Mouse (Mus musculus) kidney, embryonic 14.5 days (tissue): Measurements from ENCODE around the gene Fry. TPM values are rescaled to one million over a fixed set of nuclear protein-coding genes. Genes with fewer than 3 reads are reported as not detected.

ENCODE experiments used
- ATAC-seq: fragments of 200-750 bp; cut with Nextera tagmentation; 2 replicates; pipeline ENCODE4 v1.8.0; 2017; ENCODE audit warnings: moderate number of reproducible peaks, mild to moderate bottlenecking, moderate TSS enrichment, moderate library complexity; ENCODE audit not compliant: low FRiP score, low TSS enrichment
- H3K27ac ChIP-seq: fragments of 300-500 bp; sonication (generic); 2 replicates; pipeline ENCODE4 v1.5.1; 2014; ENCODE audit warnings: low read depth, mild to moderate bottlenecking, low read length, moderate library complexity, mixed read lengths
- H3K27me3 ChIP-seq: fragments of 300-500 bp; sonication (generic); 2 replicates; pipeline ENCODE4 v1.6.1; 2014; ENCODE audit warnings: mild to moderate bottlenecking, low read length; ENCODE audit not compliant: control insufficient read depth, insufficient read depth
- H3K36me3 ChIP-seq: fragments of 300-500 bp; sonication (generic); 2 replicates; pipeline ENCODE4 v1.6.1; 2014; ENCODE audit warnings: low read length, mixed read lengths; ENCODE audit not compliant: control insufficient read depth, insufficient read depth
- H3K4me1 ChIP-seq: fragments of 300-500 bp; sonication (generic); 2 replicates; pipeline ENCODE4 v1.6.1; 2014; ENCODE audit warnings: low read length, mixed read lengths; ENCODE audit not compliant: control insufficient read depth, insufficient read depth
- H3K4me2 ChIP-seq: fragments of 300-500 bp; sonication (generic); replicated peaks from 2 replicates; pipeline ENCODE4 v1.6.1; 2014; ENCODE audit warnings: low read depth, mild to moderate bottlenecking, low read length
- H3K4me3 ChIP-seq: fragments of 300-500 bp; sonication (generic); 2 replicates; pipeline ENCODE4 v1.5.1; 2014; ENCODE audit warnings: mild to moderate bottlenecking, low read length
- H3K9ac ChIP-seq: fragments of 300-500 bp; sonication (generic); 2 replicates; pipeline ENCODE4 v1.6.1; 2014; ENCODE audit warnings: low read depth, mild to moderate bottlenecking, low read length, moderate library complexity
- H3K9me3 ChIP-seq: fragments of 300-500 bp; sonication (generic); 2 replicates; pipeline ENCODE4 v1.6.1; 2016; ENCODE audit warnings: low read length; ENCODE audit not compliant: control insufficient read depth
- WGBS: fragments of 180-500 bp; shearing (Covaris S2); extraction: QIAGEN DNeasy Blood & Tissue Kit; methylation state at CpG from one replicate; pipeline ENCODE4 v1.1.7; 2014; 5-methylcytosine and 5-hydroxymethylcytosine counted together
- polyA plus RNA-seq: library from polyadenylated mRNA; unstranded; fragments of >200 nt; fragmentation: Nextera tagmentation; extraction: Ambion mirVana; gene quantifications from 2 replicates; pipeline ENCODE4 v1.2.1, GENCODE M21; 2014

Fry gene
- polyA plus RNA-seq, 1 experiment from 2014 or later, result 8.0 TPM

DNA sequence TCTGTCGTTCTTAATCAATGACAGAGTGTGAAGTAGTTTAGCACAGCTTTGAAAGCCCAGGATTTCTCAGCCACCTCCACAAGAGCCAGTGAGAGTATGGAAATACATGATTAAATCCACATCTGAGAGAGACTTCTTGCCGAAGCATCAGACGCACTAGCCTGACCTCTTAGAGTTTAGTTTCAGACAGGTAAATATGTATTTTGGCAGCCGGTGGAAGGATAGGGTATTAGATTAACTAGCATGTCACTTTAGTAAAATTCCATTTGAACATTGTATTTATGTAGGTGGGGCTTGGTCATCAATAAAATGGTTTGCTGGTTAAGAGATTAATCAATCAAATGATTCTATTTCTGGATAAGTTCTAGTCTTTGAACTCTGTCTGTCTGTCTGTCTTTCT is 152.0 kb downstream of the Fry start:
- H3K4me1 ChIP-seq, result no peaks in the 10 kb centered on the region
- ATAC-seq, result no peak
- H3K4me2 ChIP-seq, result no peak overlapping the region
- H3K27ac ChIP-seq, result no peak overlapping the region
- H3K27me3 ChIP-seq, result no peaks in the 10 kb centered on the region
- H3K4me3 ChIP-seq, result no peak overlapping the region
- H3K36me3 ChIP-seq, result no peaks in the 10 kb centered on the region
- H3K9me3 ChIP-seq, result no peaks in the 10 kb centered on the region
- H3K9ac ChIP-seq, result no peak overlapping the region
- 81% methylated on average over 4 of the region's 4 CpGs for WGBS

DNA sequence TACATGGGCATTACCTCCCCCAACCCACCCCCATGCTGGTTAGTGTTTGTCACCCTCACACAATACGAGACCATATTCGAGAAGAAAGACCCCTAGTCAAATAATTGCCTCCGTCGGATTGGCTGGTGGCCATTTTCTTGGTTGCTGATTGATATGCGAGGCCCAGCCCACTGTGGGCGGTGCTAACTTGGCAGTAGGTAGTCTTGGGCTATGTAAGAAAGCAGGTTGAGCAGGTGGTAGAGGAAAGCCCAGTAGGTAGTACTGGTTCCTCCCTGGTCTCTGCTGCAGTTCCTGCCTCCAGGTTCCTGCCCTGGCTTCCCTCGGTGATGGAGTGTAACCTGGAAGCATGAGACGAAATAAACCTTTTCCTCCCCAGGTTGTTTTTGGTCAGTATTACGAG is 153.7 kb downstream of the Fry start:
- Histone ChIP-seq H3K27ac (no peak overlapping the region), H3K4me1 (no peaks in the 10 kb centered on the region), H3K4me2 (no peak overlapping the region), H3K27me3 (no peaks in the 10 kb centered on the region), H3K9ac (no peak overlapping the region), H3K9me3 (no peaks in the 10 kb centered on the region), H3K36me3 (no peaks in the 10 kb centered on the region), H3K4me3 (no peak overlapping the region)
- ATAC-seq, result no peak
- 90% methylated on average over 9 of the region's 9 CpGs for WGBS

DNA sequence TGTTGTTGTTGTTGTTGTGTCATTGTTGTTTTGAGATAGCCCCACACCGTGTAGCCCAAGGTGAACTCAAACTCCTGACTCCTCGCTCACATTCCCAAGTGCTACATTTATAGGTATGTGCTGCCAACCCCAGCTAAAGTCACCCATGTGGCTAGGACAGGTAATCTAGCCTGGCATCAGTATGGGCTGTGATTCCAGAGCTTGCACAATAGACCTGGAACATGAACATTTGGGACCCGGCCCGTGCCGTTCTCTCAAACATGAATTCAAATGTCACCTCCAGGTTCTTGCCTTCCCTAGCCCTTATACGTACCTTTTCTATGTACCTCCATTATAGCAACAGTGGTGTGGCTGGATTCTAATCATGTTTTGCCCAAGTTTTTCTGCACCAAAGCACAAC is 156.9 kb downstream of the Fry start:
- Histone ChIP-seq H3K4me1 (no peaks in the 10 kb centered on the region), H3K9me3 (no peaks in the 10 kb centered on the region), H3K27me3 (no peaks in the 10 kb centered on the region), H3K27ac (no peak overlapping the region), H3K36me3 (no peaks in the 10 kb centered on the region), H3K4me2 (no peak overlapping the region), H3K9ac (no peak overlapping the region), H3K4me3 (no peak overlapping the region)
- WGBS, result 94% methylated on average over 6 of the region's 6 CpGs
- no peak for ATAC-seq

DNA sequence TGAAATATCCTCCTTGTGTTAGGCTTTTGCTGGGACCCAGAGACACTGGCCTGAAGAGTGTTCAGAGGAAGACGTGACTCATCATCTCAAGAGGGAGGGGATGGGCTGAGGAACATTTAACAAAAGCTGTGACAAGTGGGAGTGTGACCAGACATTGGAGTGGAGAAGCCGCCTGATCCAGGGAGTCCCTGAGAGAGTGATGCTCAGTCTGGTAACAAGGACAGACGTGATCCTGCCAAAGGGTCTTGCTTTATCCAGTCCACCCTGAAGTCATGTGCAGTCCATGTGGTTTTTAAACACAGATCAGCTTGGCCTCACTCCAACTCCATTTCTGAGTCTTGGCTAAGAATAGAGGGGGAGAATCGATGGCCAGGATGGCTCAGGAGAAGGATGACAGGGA is 158.2 kb downstream of the Fry start:
- 79% methylated on average over 4 of the region's 4 CpGs for WGBS
- Histone ChIP-seq H3K9me3 (peaks cover 5% of the 10 kb centered on the region; the same call in 1 of the 2 replicates), H3K4me3 (no peak overlapping the region), H3K9ac (no peak overlapping the region), H3K27ac (no peak overlapping the region), H3K4me2 (no peak overlapping the region), H3K27me3 (no peaks in the 10 kb centered on the region), H3K4me1 (no peaks in the 10 kb centered on the region), H3K36me3 (no peaks in the 10 kb centered on the region)
- ATAC-seq, result no peak

- Histone ChIP-seq H3K4me2 (no peak overlapping the region), H3K27ac (no peak overlapping the region)
- WGBS, result 87% methylated on average over 6 of the region's 6 CpGs
Observed at GRCm38 (mm10) chr5:150279387-150279786, 160.9 kb downstream of the Fry start.

GRCm38 (mm10) chr5:150281084-150281483 is 162.6 kb downstream of the Fry start:
- Histone ChIP-seq H3K27me3 (no peaks in the 10 kb centered on the region), H3K27ac (no peak overlapping the region), H3K9ac (no peak overlapping the region), H3K36me3 (no peaks in the 10 kb centered on the region), H3K9me3 (peaks cover 5% of the 10 kb centered on the region; the same call in 1 of the 2 replicates), H3K4me2 (no peak overlapping the region), H3K4me1 (no peaks in the 10 kb centered on the region), H3K4me3 (no peak overlapping the region)
- 72% methylated on average over 2 of the region's 2 CpGs for WGBS
- ATAC-seq, result no peak

More at GRCm38 (mm10) chr5:150279387-150279786, 160.9 kb downstream of the Fry start:
- H3K4me3 ChIP-seq, result no peak overlapping the region
- H3K4me1 ChIP-seq, result no peaks in the 10 kb centered on the region
- no peaks in the 10 kb centered on the region for H3K27me3 ChIP-seq
- no peak for ATAC-seq
- H3K9ac ChIP-seq, result no peak overlapping the region
- peaks cover 5% of the 10 kb centered on the region; the same call in 1 of the 2 replicates for H3K9me3 ChIP-seq
- H3K36me3 ChIP-seq, result no peaks in the 10 kb centered on the region

- H3K36me3 ChIP-seq, result no peaks in the 10 kb centered on the region
- no peak overlapping the region for H3K27ac ChIP-seq
- H3K27me3 ChIP-seq, result no peaks in the 10 kb centered on the region
- H3K9ac ChIP-seq, result no peak overlapping the region
- no peak overlapping the region for H3K4me2 ChIP-seq
- H3K9me3 ChIP-seq, result peaks cover 5% of the 10 kb centered on the region; the same call in 1 of the 2 replicates
- no peaks in the 10 kb centered on the region for H3K4me1 ChIP-seq
- no peak for ATAC-seq
- 82% methylated on average over 7 of the region's 7 CpGs for WGBS
- no peak overlapping the region for H3K4me3 ChIP-seq
Observed at GRCm38 (mm10) chr5:150282091-150282490, 163.6 kb downstream of the Fry start.

GRCm38 (mm10) chr5:150287949-150288348 is 169.5 kb downstream of the Fry start:
- H3K27ac ChIP-seq, result no peak overlapping the region
- no peak overlapping the region for H3K9ac ChIP-seq
- H3K4me1 ChIP-seq, result 0 out of 2 replicates have a peak, but pooled peaks cover 4% of the 10 kb centered on the region
- no peak for ATAC-seq
- no peaks in the 10 kb centered on the region for H3K36me3 ChIP-seq
- 91% methylated on average over 7 of the region's 7 CpGs for WGBS
- no peaks in the 10 kb centered on the region for H3K9me3 ChIP-seq
- H3K27me3 ChIP-seq, result no peaks in the 10 kb centered on the region
- no peak overlapping the region for H3K4me2 ChIP-seq
- no peak overlapping the region for H3K4me3 ChIP-seq

GRCm38 (mm10) chr5:150289611-150290010 is 171.2 kb downstream of the Fry start:
- ATAC-seq, result no peak
- 0 out of 2 replicates have a peak, but pooled peaks cover 4% of the 10 kb centered on the region for H3K4me1 ChIP-seq
- no peak overlapping the region for H3K9ac ChIP-seq
- no peak overlapping the region for H3K27ac ChIP-seq
- no peaks in the 10 kb centered on the region for H3K9me3 ChIP-seq
- H3K36me3 ChIP-seq, result no peaks in the 10 kb centered on the region
- no peaks in the 10 kb centered on the region for H3K27me3 ChIP-seq
- WGBS, result 80% methylated on average over 8 of the region's 8 CpGs
- no peak overlapping the region for H3K4me3 ChIP-seq
- no peak overlapping the region for H3K4me2 ChIP-seq
